Mouse (Mus musculus) hindbrain, embryonic 14.5 days (tissue): Measurements from ENCODE around the gene Mmp19. TPM values are rescaled to one million over a fixed set of nuclear protein-coding genes. Genes with fewer than 3 reads are reported as not detected.

ENCODE experiments used
- ATAC-seq: fragments of 200-750 bp; cut with Nextera tagmentation; 2 replicates; pipeline ENCODE4 v1.8.0; 2017; ENCODE audit warnings: moderate number of reproducible peaks, mild to moderate bottlenecking, moderate TSS enrichment, moderate library complexity; ENCODE audit not compliant: low FRiP score
- DNase-seq: peaks from one replicate; pipeline ENCODE4 v3.0.0-alpha.2; 2015; ENCODE audit warnings: low spot score
- H3K27ac ChIP-seq: fragments of 300-500 bp; sonication (generic); 2 replicates; pipeline ENCODE4 v1.5.1; 2014; ENCODE audit warnings: mild to moderate bottlenecking, moderate library complexity
- H3K27me3 ChIP-seq: fragments of 300-500 bp; sonication (generic); 2 replicates; pipeline ENCODE4 v1.6.1; 2014; ENCODE audit warnings: mild to moderate bottlenecking, low read length, mixed read lengths; ENCODE audit not compliant: control insufficient read depth, insufficient read depth
- H3K36me3 ChIP-seq: fragments of 300-500 bp; sonication (generic); replicated peaks from 2 replicates; pipeline ENCODE4 v1.6.1; 2014; ENCODE audit not compliant: control insufficient read depth, insufficient read depth
- H3K4me1 ChIP-seq: fragments of 300-500 bp; sonication (generic); replicated peaks from 2 replicates; pipeline ENCODE4 v1.6.1; 2014; ENCODE audit warnings: antibody characterized with exemption, low read length, mixed read lengths; ENCODE audit not compliant: control insufficient read depth, insufficient read depth
- H3K4me2 ChIP-seq: fragments of 300-500 bp; sonication (generic); replicated peaks from 2 replicates; pipeline ENCODE4 v1.6.1; 2014; ENCODE audit warnings: mild to moderate bottlenecking, moderate library complexity
- H3K4me3 ChIP-seq: fragments of 300-500 bp; sonication (generic); replicated peaks from 2 replicates; pipeline ENCODE4 v1.5.1; 2014; ENCODE audit warnings: mild to moderate bottlenecking, low read length
- H3K9ac ChIP-seq: fragments of 300-500 bp; sonication (generic); 2 replicates; pipeline ENCODE4 v1.6.1; 2014
- H3K9me3 ChIP-seq: fragments of 300-500 bp; sonication (generic); 2 replicates; pipeline ENCODE4 v1.6.1; 2016; ENCODE audit warnings: low read length; ENCODE audit not compliant: control insufficient read depth
- WGBS: fragments of 180-500 bp; shearing (Covaris S2); extraction: QIAGEN DNeasy Blood & Tissue Kit; methylation state at CpG from one replicate; pipeline ENCODE4 v1.1.7; 2014; 5-methylcytosine and 5-hydroxymethylcytosine counted together
- polyA plus RNA-seq: library from polyadenylated mRNA; unstranded; fragments of >200 nt; fragmentation: Nextera tagmentation; extraction: Ambion mirVana; gene quantifications from 2 replicates; pipeline ENCODE4 v1.2.1, GENCODE M21; 2014

Mmp19 gene
- polyA plus RNA-seq, 1 experiment from 2014 or later, result 0.80 TPM

DNA sequence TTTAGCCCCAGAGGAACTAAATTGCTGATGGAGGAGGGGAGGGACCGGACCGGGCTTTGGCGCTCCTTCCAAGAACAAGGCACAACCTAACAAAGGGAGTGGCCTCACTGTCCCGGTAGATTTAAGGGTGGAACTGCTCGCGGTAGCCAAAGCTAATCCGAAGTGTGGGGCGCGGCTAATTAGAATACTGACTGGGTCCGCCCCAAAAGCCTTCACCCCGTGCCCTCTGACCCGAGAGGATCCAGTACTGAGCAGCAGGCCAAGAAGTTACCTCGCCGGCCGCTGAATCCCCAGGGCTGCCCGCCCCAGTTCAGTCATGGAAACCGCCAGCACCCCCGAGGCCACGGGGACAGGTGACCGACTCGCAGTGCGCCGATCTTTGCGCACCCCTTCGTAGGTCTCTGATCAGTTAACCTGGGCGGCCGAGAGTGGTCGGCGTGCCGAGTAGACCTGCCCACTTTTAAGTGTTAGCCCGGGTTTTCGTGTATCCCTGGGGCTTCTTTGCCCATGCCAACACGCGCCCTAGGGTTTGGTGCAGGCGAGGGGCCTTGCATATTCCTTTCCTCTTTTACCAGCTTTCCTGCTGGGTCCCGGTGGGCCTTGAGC is 43.0 kb upstream of the Mmp19 start, which contains the start of gene Pym1:
Gene Pym1, plus strand, starts transcription at position 244 of the 606 bp plus-strand sequence.
- H3K9ac ChIP-seq, result peak within 1 kb of the TSS; percentile 92
- H3K27ac ChIP-seq, result peak within 1 kb of the TSS; percentile 94
- H3K27me3 ChIP-seq, result peaks cover 24% of the 10 kb centered on the region
- peaks cover 2% of the 10 kb centered on the region; the same call in 1 of the 2 replicates for H3K36me3 ChIP-seq
- 1% methylated on average over 36 of the region's 36 CpGs for WGBS
- no peaks in the 10 kb centered on the region for H3K9me3 ChIP-seq
- peak; percentile 58 for ATAC-seq
- H3K4me3 ChIP-seq, result peak within 1 kb of the TSS; percentile 65
- H3K4me1 ChIP-seq, result peaks cover 34% of the 10 kb centered on the region
- DNase-seq, result peak; percentile 28
- H3K4me2 ChIP-seq, result peak within 1 kb of the TSS; percentile 97

DNA sequence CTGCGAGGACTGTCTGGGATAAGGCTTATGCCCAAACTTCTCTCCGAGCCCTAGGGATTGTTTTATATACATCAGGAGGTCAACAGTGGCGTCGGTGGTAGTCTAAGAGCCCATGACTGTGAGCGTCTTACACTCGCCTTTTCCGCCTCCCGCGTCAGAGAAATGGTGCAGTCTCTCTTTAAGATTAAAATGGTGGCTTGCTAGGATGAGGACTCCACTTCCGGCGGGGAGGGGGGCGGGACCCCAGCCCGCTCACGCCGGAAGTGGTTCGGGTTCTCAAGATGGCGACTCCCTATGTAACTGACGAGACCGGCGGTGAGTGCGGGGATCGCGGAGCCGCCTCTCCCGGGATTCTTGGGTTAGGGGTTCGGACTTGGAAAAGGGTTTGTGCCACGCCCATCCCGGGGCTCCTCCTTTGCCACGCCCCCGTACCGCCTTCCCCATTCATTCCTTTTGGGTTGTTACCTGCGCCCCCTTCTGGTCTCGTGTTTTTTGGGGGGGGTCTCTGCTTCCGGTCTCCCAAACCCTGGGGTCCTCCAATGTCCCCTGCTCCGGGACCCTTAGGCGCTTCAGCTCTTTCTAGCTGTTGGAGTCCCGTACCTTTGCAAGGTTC is 42.4 kb upstream of the Mmp19 start:
- WGBS, result under 1% methylated on average over 35 of the region's 37 CpGs
- Histone ChIP-seq H3K4me2 (peak overlapping the region; percentile 97), H3K27ac (peak overlapping the region; percentile 94), H3K4me3 (peak overlapping the region; percentile 65), H3K9me3 (no peaks in the 10 kb centered on the region), H3K9ac (peak overlapping the region; percentile 92), H3K27me3 (peaks cover 19% of the 10 kb centered on the region), H3K36me3 (peaks cover 2% of the 10 kb centered on the region; the same call in 1 of the 2 replicates), H3K4me1 (peaks cover 34% of the 10 kb centered on the region)
- ATAC-seq (peak; percentile 94), DNase-seq (peak; percentile 91)

DNA sequence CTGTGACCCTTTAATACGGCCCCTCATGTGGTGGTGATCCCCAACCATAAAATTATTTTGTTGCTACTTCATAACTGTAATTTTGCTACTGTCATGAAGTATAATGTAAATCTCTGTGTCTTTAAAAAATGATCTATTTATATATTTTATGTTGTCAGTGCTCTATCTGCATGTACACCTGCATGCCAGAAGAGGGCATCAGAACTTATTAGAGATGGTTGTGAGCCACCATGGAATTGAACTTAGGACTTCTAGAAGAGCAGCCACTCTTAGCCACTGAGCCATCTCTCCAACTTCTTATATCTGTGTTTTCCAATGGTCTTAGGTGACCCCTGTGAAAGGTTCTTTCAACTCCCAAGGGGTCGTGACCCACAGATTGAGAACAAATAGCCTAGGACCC is 17.8 kb upstream of the Mmp19 start:
- H3K27ac ChIP-seq, result no peak overlapping the region
- H3K27me3 ChIP-seq, result no peaks in the 10 kb centered on the region
- no peaks in the 10 kb centered on the region for H3K4me1 ChIP-seq
- DNase-seq, result no peak
- H3K9me3 ChIP-seq, result no peaks in the 10 kb centered on the region
- H3K4me3 ChIP-seq, result no peak overlapping the region
- 88% methylated on average over 2 of the region's 2 CpGs for WGBS
- no peak overlapping the region for H3K9ac ChIP-seq
- H3K36me3 ChIP-seq, result no peaks in the 10 kb centered on the region; the same call in 1 of the 2 replicates
- ATAC-seq, result no peak
- H3K4me2 ChIP-seq, result no peak overlapping the region

DNA sequence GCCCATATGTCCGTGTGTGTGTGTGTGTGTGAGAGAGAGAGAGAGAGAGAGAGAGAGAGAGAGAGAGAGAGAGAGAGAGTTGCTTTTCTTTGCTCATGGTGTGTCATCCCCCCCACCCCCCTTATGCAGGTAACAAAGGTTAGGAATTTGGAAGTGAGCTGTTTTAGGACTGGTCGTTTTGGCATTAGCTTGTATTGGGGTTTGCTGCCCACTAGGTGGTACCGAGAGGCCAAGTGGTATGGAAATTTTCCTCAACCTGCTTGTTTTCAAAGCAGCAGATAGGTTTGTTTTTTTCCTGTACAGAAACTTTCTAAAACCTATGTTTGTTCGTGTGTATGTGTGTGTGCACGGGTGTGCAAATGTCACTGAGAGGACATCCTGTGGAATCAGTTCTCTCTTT is 17.0 kb upstream of the Mmp19 start:
- no peaks in the 10 kb centered on the region for H3K36me3 ChIP-seq
- DNase-seq, result no peak
- no peaks in the 10 kb centered on the region for H3K27me3 ChIP-seq
- ATAC-seq, result no peak
- H3K9ac ChIP-seq, result no peak overlapping the region
- 36% methylated on average over 5 of the region's 5 CpGs for WGBS
- no peak overlapping the region for H3K4me2 ChIP-seq
- no peaks in the 10 kb centered on the region for H3K4me1 ChIP-seq
- H3K4me3 ChIP-seq, result no peak overlapping the region
- no peaks in the 10 kb centered on the region for H3K9me3 ChIP-seq
- no peak overlapping the region for H3K27ac ChIP-seq

DNA sequence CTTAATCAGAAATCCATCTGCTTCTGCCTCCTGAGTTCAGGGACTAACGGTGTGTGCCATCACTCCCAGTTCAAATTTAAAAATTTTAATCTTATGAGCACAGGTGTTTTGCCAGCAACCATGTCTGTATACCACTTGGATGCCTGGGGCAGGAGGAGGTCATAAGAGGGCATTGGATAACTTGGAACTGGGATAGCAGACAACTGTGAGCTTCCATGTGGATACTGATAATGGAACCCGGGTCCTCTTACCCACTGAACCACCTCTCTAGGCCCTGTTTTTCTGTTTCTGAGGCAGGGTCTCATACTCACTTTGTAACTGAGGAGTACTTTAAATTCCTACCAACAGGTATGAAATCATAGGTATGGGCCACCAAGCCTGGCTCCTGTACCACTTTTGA is 12.3 kb upstream of the Mmp19 start:
- Histone ChIP-seq H3K27ac (no peak overlapping the region), H3K4me3 (no peak overlapping the region), H3K9ac (no peak overlapping the region), H3K4me2 (no peak overlapping the region), H3K27me3 (no peaks in the 10 kb centered on the region), H3K9me3 (peaks cover 3% of the 10 kb centered on the region; the same call in 1 of the 2 replicates), H3K36me3 (no peaks in the 10 kb centered on the region), H3K4me1 (no peaks in the 10 kb centered on the region)
- ATAC-seq (no peak), DNase-seq (no peak)
- 90% methylated on average over 2 of the region's 2 CpGs for WGBS

DNA sequence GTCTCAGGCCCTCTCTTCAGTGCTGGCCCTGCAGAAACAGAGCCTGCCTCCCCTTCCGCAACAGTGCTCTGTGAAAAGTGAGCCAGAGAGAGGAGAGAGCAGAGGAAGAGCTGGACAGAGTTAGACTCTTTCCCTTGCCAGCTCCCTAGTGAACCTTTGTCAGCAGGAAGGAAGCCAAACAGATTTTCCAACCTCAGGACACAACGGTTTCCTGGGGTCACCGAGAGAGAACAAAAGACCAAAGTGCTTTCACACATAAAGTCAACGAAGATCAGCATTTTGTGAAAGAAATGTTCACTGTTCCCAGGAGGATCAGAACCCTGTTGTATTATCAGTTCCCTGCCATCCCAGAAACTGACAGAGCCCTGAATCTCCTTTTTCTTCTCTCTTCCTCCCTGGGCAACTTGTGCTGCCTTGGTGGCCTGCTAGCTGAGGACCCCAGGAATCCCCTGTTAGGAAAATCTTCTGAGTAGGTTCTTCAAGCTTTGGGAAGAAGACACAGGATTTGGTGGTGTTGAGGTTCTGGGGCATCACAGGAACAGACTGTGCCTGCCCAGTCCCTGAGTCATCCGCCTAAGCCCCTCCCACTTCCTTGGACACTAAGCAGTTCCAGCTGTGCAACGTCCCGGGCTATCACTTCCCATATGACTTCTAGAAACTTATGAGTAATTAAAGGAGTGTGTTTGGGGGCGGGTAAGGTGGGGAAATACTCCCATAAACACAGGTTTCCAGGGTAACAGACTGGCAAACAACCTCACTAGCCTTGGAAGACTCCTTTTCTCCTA is 11.5 kb upstream of the Mmp19 start:
- H3K4me1 ChIP-seq, result no peaks in the 10 kb centered on the region
- H3K4me2 ChIP-seq, result no peak overlapping the region
- no peak overlapping the region for H3K9ac ChIP-seq
- H3K27ac ChIP-seq, result peak overlapping the region; percentile 38; the same call in 1 of the 2 replicates
- no peaks in the 10 kb centered on the region for H3K27me3 ChIP-seq
- no peak overlapping the region for H3K4me3 ChIP-seq
- no peaks in the 10 kb centered on the region for H3K36me3 ChIP-seq
- ATAC-seq (no peak), DNase-seq (no peak)
- H3K9me3 ChIP-seq, result peaks cover 10% of the 10 kb centered on the region
- WGBS, result 38% methylated on average over 8 of the region's 8 CpGs

DNA sequence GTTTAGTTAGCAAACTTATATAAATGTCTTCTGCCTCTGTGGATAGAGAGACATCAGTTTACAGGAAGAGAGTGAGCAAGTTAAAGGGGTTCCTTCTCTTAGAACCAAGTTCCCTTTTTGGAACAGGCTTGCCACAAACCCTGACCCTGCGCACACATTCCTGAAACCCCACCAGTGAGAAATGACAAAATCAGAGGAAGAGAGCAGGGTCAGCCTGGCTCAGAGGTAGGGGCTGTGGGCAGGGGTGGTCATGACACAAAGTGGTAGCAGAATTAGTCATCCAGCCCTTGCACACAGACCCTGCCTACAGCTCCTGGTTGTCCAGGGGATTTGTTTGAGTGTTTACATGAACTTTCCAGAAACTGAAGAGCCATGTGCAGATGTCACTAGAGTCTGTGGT is 10.5 kb upstream of the Mmp19 start:
- no peaks in the 10 kb centered on the region for H3K4me1 ChIP-seq
- no peaks in the 10 kb centered on the region for H3K36me3 ChIP-seq
- H3K4me2 ChIP-seq, result no peak overlapping the region
- no peak overlapping the region for H3K4me3 ChIP-seq
- 100% methylated on average over 1 of the region's 1 CpGs for WGBS
- no peaks in the 10 kb centered on the region for H3K27me3 ChIP-seq
- H3K27ac ChIP-seq, result no peak overlapping the region
- H3K9ac ChIP-seq, result no peak overlapping the region
- H3K9me3 ChIP-seq, result peaks cover 17% of the 10 kb centered on the region
- ATAC-seq (no peak), DNase-seq (no peak)

DNA sequence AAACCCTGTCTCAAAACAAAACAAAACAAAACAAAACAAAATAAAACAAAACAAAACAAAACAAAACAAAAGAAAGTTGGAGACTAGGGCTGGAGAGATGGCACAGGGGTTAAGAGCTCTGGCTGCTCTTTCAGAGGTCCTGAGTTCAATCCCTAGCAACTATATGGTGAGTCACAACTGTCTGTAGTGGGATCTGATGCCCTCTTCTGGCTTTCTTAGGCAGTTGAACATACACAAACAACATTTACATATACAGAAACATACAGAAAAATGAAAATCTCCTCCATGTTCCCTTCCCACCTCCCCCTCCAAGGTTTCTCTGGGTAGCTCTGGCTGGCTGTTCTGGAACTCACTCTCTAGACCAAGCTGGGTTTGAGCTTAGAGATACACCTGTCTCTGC is 1.3 kb downstream of the Mmp19 start:
- no peak overlapping the region for H3K27ac ChIP-seq
- no peaks in the 10 kb centered on the region for H3K36me3 ChIP-seq

DNA sequence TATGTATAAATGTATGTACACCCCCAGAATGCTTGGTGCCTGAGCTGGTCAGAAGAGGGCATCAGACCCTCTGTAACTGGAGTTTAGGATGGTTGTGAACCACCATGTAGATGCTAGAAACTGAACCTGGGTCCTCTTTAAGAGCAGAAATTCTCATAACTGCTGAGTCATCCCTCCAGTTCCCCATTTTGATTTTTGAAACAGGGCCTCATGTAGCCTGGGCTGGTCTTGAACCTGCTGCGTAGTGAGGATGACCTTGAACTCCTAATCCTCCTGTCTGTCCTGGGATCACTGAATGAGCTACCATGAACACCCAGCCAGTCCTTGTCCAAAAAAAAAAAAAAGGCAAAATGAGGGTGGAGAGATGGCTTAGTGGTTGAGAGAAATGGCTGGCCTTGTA is 2.5 kb downstream of the Mmp19 start:
- H3K4me1 ChIP-seq, result no peaks in the 10 kb centered on the region
- ATAC-seq, result no peak
- no peaks in the 10 kb centered on the region for H3K9me3 ChIP-seq
- H3K9ac ChIP-seq, result no peak overlapping the region
- H3K4me3 ChIP-seq, result no peak overlapping the region
- DNase-seq, result no peak
- WGBS, result 81% methylated on average over 1 of the region's 1 CpGs
- H3K27ac ChIP-seq, result no peak overlapping the region
- H3K36me3 ChIP-seq, result no peaks in the 10 kb centered on the region
- H3K27me3 ChIP-seq, result no peaks in the 10 kb centered on the region
- H3K4me2 ChIP-seq, result no peak overlapping the region

More for the DNA sequence above, 1.3 kb downstream of the Mmp19 start:
- Histone ChIP-seq H3K9me3 (no peaks in the 10 kb centered on the region), H3K9ac (no peak overlapping the region), H3K4me2 (no peak overlapping the region), H3K4me3 (no peak overlapping the region), H3K27me3 (no peaks in the 10 kb centered on the region), H3K4me1 (no peaks in the 10 kb centered on the region)
- DNase-seq (no peak), ATAC-seq (no peak)
